Mouse (Mus musculus) testis, adult 2 months (tissue): Measurements from ENCODE around the gene Srxn1.

Experiments used
- CTCF ChIP-seq: fragments of 200-500 bp; IDR thresholded peaks from 2 replicates; pipeline ENCODE4 v1.5.1; 2012; ENCODE audit warnings: low read depth, mild to moderate bottlenecking, inconsistent platforms, low read length, moderate library complexity; ENCODE audit not compliant: control insufficient read depth, insufficient read depth, insufficient replicate concordance
- POLR2A ChIP-seq: fragments of 200-500 bp; IDR thresholded peaks from 2 replicates; pipeline ENCODE4 v1.6.1; 2012; ENCODE audit warnings: low read depth, mild to moderate bottlenecking, inconsistent platforms, low read length, moderate library complexity; ENCODE audit not compliant: control insufficient read depth

- TF ChIP-seq POLR2A (no peak), CTCF (no peak)
Measured at GRCm38 (mm10) chr2:152085414-152085813, 19.9 kb upstream of the Srxn1 start.
